Mouse (Mus musculus): ENCODE measurements around the gene Commd4.

DNA sequence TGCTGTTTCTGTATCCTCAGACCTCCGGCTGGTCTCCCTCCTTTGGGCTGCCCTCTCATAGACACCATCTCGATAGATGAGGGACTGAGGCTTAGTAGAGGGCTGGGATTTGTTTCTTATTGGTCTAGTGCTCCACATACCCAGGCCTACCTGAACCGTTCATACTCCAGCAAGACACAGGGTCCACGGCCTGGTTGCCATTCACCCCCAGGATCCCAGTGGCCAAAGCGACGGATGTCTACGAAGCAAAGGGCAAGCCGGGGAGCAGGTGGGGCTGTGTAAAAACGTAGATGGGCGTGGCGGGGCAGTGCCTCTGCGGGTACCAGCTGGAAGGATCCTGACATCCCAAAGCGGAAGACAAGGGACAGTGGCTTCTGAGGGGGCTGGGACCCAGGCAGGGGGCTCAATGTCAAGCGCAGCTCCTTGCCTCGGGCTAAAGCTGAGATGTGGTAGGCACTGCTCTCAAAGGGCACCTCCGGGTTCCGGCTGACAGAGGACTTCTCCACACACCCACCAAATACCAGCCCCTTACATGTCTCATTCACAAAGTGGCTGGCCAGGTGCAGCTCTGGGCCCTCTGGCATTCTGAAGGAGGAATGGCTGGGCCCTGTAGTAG is 11.6 kb downstream of the Commd4 start:
- TF ChIP-seq CTCF (IDR thresholded peaks at IDR 0.05; ENCODE audit: borderline replicate concordance, insufficient read depth, low read depth, low read length) (no peak), POLR2A (IDR thresholded peaks at IDR 0.05; ENCODE audit: borderline replicate concordance, insufficient read depth, low read length) (no peak)
